Comparison of ENCODE assay signal across 20 mouse cellular contexts in the genomic region with DNA sequence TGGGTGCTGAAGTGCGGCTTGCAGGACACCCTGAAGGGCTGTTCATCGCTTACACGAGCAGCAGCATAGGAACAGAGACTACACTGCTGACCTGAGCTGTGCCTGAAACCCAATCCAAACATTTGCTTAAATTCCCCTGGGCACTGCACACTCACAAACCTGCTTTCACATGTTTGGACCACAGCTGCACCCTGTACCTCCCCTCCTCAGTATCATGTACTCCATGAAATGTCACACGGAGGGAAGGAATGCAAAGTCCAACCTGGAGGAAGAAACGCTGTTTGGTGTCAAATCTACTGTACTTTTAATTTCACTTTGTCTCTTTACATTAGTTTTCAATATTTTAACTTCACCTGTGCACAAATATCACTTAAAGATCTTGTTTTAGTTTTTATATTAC. TPM values are rescaled to one million over a fixed set of nuclear protein-coding genes. Genes with fewer than 3 reads are reported as not detected.
"Had no signal": no experiment of that assay in that cellular context is flagged by ENCODE, and none has a peak within 500 bp of the region (broad histone marks: within the 10 kb centered on the region; RNA-seq: fewer than 3 reads in every experiment).

No protein-coding gene starts in this region.

- H3K4me2 ChIP-seq: neural tube, embryonic 12.5 days; neural tube, embryonic 13.5 days; stomach, embryonic 15.5 days had no signal

- H3K4me3 ChIP-seq: neural tube, embryonic 12.5 days; neural tube, embryonic 13.5 days; stomach, embryonic 15.5 days had no signal

- H3K4me1 ChIP-seq: neural tube, embryonic 12.5 days; neural tube, embryonic 13.5 days; stomach, embryonic 15.5 days had no signal

- H3K9me3 ChIP-seq: neural tube, embryonic 12.5 days; neural tube, embryonic 13.5 days; stomach, embryonic 15.5 days had no signal

- H3K27ac ChIP-seq: neural tube, embryonic 12.5 days; neural tube, embryonic 13.5 days; stomach, embryonic 15.5 days; stomach, postnatal 0 days had no signal

- H3K9ac ChIP-seq: neural tube, embryonic 12.5 days; neural tube, embryonic 13.5 days; stomach, embryonic 15.5 days had no signal

- H3K27me3 ChIP-seq: neural tube, embryonic 12.5 days; neural tube, embryonic 13.5 days; stomach, embryonic 15.5 days had no signal

- DNase-seq: retina, postnatal 1 day; right cerebral cortex, adult 18-20 months; right cerebral cortex, postnatal 14 days; right cerebral cortex, postnatal 25 days; right cerebral cortex, postnatal 4 days; spleen, adult 18-20 months; thymus, adult 18-20 months; thymus, postnatal 14 days; thymus, postnatal 25 days; thymus, postnatal 36 days; thymus, postnatal 4 days had no signal

- H3K36me3 ChIP-seq: neural tube, embryonic 12.5 days; neural tube, embryonic 13.5 days; stomach, embryonic 15.5 days had no signal

RNA-seq across cellular contexts. Expression of a gene that starts 19.8 kb away (rescaled TPM):
- total RNA-seq: neutrophil, adult 5-6 weeks had no signal
- polyA plus RNA-seq: neural tube, embryonic 12.5 days; neural tube, embryonic 13.5 days; neural tube, embryonic 14.5 days; small intestine, adult 2 months; spleen, adult 2 months; stomach, embryonic 16.5 days; stomach, postnatal 0 days had no signal

RNA-seq across cellular contexts. Expression of a gene that starts 58.7 kb away (rescaled TPM):
- total RNA-seq: neutrophil, adult 5-6 weeks had no signal
